Mouse (Mus musculus) gastrocnemius, postnatal 10 days (tissue): ENCODE measurements around the gene Ephb1. TPM values are rescaled to one million over a fixed set of nuclear protein-coding genes. Genes with fewer than 3 reads are reported as not detected.

Experiments used
- DNase-seq: peaks from one replicate; pipeline ENCODE4 v3.0.0; 2021; ENCODE audit warnings: mixed read lengths
- total RNA-seq, 2 experiments: library from RNA; stranded (reverse); gene quantifications; 2 replicates each; pipeline ENCODE4 v1.2.3; 2021

Gene Ephb1
- total RNA-seq, 2 experiments from 2014 or later = 4.7 to 5.7 TPM

DNA sequence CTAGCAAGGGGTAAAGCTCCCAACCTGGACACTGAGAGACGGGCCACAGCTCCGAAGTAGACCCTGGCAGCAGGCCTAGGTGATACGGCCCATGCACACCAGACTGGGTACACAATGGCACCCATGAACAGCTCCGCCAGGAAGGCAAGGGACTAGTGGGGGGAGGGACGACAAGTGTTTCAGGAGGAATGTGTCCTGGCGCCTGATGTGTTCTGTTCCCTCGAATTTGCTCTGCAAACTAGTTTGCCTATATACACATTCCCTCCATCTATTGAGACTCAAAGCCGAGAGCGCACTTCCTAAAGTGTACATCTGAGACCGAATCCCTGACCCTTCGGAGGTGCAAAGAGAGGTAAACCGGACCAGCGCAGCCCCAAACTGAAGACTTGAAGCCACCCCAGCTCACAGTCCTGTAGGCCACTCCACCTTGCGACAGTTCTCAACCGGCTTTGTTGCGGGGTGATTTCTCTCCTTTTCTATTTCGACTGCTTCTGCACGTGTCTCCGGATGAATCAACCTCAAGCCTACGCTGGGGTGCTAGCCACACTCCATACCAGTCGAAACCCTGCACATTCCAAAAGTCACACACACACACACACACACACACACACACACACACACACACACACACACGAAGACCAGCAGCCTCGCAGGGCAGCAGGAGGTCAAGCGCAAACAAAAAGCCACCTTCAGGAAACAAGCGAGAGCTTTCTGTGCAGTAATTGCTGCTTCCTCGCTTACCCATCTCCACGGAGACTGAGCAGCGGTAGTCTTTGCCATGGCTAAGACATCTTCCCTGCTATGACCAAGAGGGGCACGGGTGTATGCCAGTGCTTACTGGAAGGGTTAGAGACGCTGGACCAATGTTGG is 2.1 kb downstream of the Ephb1 start:
- DNase-seq = no peak

DNA sequence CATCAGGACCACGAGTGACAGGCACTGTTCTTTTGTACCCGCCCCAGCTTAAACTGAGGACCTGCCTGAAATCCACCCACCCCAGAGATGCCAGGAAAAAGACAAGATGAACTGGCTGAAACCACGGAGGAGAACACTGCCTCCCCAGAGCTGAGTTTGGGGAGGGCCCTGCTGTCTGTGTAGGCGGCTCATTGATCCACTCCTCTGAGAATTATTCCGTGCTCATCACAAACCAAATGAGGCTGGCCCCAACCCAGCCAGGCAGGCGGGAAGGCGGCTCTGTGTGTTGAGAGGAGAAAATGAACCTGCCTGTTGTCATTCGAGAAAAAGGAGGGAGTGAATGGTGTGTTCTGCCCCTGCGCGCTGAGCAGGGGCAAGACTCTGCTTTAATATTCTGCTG is 2.8 kb downstream of the Ephb1 start:
- no peak for DNase-seq

DNA sequence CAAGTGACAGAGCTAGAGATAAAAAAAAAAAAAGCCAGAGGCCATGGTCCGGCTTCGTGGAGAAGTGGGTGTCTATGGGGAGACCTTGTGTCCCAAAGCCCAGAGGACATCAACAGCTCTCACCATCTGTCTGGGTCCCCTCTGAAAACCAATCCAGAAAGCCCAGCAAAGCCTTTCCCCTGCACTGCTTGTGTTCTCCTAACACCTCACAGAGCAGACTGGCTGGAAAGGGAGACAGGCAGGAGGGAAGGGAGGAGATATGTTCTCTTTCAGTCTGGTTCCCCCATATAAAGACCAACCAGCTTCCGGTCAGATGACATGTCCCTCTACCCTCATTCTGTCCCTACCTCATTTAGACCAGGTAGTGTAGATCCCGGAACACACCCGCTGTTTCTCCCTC is 3.3 kb downstream of the Ephb1 start:
- no peak for DNase-seq

DNA sequence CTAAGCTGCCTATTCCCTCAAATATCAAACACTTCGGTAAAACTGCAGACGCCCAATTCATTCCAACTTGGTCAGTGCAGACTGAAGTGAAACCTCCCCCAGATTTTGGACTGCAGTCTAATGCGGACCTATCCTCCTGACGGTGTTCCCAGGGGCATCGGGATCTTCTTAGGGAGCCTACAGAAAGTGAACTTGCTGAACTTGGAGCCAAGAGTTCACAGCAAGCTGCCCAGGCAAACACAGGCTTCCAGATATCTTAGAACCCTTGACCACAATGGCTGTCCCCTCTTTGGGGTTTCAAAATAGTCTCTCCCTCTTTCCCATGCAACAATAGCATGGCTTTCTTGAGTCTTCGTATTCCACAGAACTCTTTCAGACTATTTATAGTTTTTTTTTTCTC is 3.8 kb downstream of the Ephb1 start:
- DNase-seq = no peak

GRCm38 (mm10) chr9:102350076-102350475 is 4.4 kb downstream of the Ephb1 start:
- DNase-seq = no peak

GRCm38 (mm10) chr9:102346801-102347200 is 7.7 kb downstream of the Ephb1 start:
- no peak for DNase-seq

GRCm38 (mm10) chr9:102345474-102345873 is 9.0 kb downstream of the Ephb1 start:
- DNase-seq = no peak

DNA sequence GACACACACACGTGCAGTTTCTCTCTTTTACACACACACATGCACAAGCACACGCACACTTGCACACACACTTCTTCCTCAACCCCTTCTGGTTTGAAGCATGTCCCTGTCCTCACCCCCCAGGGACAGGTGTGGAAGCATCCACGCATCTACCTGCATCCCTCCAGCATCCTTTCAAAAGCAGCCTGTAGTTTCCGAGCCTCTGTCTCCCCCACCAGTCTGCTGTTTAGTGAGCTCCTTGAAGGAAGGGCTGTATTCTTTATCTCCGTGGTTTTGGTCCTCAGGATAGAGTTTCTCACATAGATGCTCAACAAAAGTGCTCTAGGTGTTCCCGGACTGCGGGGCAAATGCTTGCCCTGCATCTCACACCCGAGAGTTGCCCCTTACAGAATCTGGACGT is 9.4 kb downstream of the Ephb1 start:
- no peak for DNase-seq

DNA sequence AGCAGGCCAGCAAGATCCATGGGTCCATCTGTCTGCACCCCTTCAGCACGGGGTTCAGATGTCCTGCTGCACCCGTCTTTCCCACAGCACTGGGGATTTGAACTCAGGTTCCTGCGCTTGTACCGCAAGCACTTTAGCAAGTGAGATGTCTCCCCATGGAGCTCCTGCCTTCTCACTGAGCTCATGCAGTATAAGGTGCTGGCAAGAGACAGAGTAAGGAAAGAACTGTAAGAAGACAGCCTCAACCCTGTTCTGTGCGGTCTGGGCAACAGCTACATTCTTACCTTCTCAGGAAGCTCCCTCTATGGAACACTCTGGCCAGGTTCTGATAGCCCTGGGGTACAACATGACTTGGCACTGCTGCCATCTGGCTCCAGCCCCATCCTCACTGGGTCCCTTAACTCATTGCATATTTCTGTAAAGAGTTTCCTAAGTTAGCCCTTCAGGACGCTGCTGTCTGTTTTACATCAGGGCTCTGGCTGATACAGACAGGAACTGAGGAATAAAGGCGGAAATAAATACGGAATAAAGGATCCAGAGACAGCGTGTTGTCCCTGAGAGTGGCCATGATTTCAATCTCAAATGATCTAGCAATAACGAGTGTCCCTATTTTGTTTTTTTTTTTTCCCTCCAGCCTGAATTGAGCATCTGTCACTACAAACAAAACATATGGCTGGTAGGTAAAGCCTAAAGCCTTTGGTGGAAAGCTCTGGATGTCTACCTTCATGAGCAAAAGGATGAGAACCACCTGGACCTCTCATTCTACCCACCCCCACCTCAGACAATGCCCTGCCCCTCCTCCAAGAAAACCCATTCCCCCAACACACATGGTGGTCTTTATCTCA is 10.2 kb downstream of the Ephb1 start:
- no peak for DNase-seq

DNA sequence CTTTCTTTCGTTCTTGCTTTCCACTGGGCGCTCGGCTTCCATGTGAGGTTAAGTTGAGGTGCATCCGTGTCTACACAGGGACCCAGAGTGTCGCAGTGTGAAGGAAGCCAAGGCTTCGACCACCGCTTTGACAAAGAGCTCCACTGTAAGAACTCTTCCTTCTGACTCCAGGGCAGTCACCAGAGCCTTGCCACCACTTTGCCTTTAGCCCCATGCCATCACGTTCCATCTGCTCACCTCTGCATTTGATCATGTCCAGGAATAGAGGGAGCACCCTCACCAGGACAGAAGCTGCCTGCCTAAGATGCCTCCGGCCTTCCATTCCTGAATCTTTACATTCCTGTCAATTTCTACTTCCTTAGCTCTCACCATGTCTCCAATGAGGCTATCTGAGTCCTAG is 11.4 kb downstream of the Ephb1 start:
- DNase-seq = no peak

DNA sequence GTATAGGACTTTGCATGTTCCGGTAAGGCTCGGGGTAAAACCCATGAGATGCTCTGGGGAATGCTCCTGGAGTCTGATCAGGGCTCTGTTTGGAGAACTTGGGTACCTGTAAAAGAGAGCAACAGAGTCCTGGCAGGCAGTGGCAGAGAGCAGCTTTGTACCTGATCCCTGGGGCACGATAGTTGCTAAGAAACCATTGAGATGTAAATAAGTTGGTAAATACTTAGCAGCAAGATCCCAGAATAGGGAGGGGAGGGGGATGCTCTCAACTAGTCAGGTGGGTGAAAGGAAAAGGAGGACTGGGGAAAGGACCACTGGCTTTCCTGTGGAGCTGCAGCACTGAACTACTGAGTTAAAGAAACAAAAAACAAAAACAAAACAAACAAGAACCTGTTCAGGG is 12.5 kb downstream of the Ephb1 start:
- no peak for DNase-seq

DNA sequence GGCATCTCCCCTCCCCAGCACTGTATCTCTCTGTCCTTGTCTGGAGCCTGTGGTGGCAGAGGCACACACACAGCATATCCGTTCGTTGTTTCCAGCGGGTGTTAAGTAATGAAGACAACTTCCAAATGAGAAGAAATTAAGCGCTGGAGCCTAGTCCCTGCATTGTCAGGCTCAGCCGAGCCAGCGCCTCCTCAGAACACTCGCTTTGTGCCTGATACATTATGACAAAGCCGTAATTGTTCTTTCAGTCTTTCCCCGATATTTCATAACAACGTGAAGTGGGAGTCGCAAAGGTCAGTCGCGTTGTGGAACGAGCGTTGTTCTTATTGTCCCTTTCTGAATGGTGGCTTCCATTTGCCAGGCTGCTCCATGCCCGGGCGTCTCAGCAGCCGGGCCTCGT is 13.7 kb downstream of the Ephb1 start:
- DNase-seq = no peak

DNA sequence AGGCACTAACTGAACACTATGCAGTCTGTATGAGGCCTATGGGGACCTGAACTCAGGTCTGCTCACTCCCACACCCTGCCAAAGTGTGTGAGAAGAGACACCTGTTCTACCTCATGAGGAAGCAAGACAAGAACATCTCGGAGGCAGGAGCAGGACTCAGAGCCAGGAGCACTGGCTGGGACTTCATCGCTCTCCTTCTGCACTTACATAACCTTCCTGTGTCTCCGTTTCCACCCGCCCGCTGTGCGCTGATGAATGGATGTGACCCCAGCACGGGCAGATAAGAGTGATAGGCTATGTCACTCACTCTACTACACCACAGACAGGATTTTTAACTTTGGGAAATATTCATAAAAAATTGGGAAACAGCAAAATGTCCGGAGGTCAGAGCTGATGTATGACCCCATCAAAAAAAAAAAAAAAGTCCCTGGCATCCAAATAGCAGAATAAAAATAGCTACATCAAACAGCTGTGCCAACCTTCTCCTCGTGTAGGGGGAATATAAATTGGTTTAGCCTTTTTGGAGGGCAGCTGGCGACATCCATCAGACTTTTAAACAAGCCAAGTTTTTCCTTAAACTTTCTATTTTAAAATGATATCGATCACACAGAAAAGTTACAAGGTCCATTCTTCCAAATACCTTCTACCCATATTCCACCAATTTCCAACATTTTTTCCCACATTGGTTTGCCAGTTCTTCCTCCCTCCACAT is 18.8 kb downstream of the Ephb1 start:
- no peak for DNase-seq

DNA sequence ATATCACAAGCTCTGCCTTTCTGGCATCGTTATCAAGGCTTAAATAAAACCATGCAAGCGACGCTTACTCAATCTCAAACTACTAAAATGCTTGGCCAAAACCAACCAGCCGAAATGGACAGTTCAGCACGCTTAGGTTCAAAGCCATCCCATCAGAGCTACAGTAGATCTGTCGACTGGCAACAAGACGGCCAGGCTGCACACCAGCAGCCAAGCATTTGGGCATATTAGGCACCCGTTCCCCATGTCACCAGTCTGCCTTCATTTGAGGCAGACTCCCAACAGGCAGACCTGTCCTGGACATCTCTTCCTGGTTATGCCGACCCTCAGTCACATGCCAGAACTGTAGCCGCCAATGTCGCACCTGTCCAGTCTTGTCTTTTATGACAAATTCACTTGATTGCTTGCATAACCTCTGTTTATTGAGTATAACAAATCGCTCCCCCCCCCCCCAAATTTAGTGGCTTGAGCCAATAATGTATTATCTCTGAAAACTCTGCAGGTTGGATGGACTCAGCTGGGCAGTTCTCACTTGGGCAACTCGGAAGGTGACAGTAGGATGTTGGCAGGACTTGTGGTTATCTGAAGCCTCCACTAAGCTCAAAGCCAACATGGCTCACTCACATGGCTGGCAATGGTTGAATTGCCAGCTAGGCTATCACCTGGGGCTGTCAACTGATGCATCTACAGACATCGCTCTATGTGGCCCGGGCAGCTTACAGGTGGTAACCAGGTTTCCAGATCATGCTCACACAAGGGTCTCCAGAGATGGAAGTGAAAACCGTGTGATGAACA is 24.0 kb downstream of the Ephb1 start:
- no peak for DNase-seq

GRCm38 (mm10) chr9:102327625-102328150 is 26.8 kb downstream of the Ephb1 start:
- no peak for DNase-seq

DNA sequence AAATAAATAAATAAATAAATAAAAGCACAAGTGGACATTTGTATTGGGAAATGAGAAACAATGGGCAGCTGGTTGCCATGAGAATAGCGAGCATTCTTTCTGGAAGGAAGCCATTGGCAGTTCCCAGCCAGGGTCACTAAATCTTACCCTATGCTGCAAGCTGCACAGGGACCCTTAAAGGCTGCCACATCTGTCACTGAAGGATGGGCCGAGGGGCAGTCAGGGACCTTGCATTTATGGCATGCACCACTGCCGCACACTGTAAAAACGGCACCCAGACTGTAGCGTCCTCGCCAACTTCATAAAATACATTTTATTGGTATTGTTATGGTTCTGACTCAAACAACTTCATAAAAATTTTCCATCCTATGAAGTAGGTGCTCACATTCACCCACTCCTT is 39.1 kb downstream of the Ephb1 start:
- no peak for DNase-seq

DNA sequence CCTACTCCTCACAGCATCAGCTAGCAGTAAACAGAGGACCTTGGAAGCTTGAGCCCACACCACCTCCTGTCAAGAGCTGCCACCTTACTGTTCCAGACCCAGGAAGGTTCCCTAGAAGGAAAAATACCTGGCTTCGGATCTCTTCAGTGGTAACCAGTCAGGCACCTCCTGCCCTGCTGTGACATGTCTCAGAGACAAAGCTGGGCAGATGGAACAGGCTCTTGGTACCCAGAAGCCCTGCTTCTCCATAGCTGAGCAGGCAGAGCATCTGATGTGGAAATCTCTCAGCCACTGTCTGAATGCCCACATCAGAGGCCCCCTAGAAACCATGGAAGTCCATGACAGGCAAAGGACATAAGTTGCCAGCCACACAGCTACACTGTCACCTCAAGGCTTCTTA is 39.7 kb downstream of the Ephb1 start:
- no peak for DNase-seq

GRCm38 (mm10) chr9:102310431-102310830 is 44.1 kb downstream of the Ephb1 start:
- no peak for DNase-seq

GRCm38 (mm10) chr9:102309278-102309677 is 45.2 kb downstream of the Ephb1 start:
- no peak for DNase-seq

- DNase-seq = no peak
These were observed 46.8 kb downstream of the Ephb1 start for GRCm38 (mm10) chr9:102307656-102308055.

- no peak for DNase-seq
These were observed 47.7 kb downstream of the Ephb1 start for GRCm38 (mm10) chr9:102306645-102307415.
